Mouse (Mus musculus) midbrain, embryonic 14.5 days (tissue): ENCODE measurements around the gene Itga3. TPM values are rescaled to one million over a fixed set of nuclear protein-coding genes. Genes with fewer than 3 reads are reported as not detected.
A peak's percentile ranks its signal among the peaks of the same experiment; 100 is the strongest.
"Not testable (repeated sequence)": the region's sequence is repeated elsewhere in the genome, so short reads cannot be mapped to it uniquely, and the experiment has no call there.

Experiments
- ATAC-seq: fragments of 200-750 bp; cut with Nextera tagmentation; 2 replicates; pipeline ENCODE4 v1.8.0; 2017; ENCODE audit warnings: moderate number of reproducible peaks, moderate library complexity; ENCODE audit not compliant: low FRiP score, low TSS enrichment
- DNase-seq: peaks from one replicate; pipeline ENCODE4 v3.0.0-alpha.2; 2015
- H3K27ac ChIP-seq: fragments of 300-500 bp; sonication (generic); replicated peaks from 2 replicates; pipeline ENCODE4 v1.5.1; 2014; ENCODE audit warnings: mild to moderate bottlenecking, low read depth, low read length, moderate library complexity
- H3K27me3 ChIP-seq: fragments of 300-500 bp; sonication (generic); 2 replicates; pipeline ENCODE4 v1.6.1; 2014; ENCODE audit warnings: low read length, control low read depth, mixed read lengths; ENCODE audit not compliant: control insufficient read depth, insufficient read depth
- H3K36me3 ChIP-seq: fragments of 300-500 bp; sonication (generic); 2 replicates; pipeline ENCODE4 v1.6.1; 2014; ENCODE audit warnings: low read length, control low read depth; ENCODE audit not compliant: control insufficient read depth, insufficient read depth
- H3K4me1 ChIP-seq: fragments of 300-500 bp; sonication (generic); 2 replicates; pipeline ENCODE4 v1.6.1; 2014; ENCODE audit warnings: mild to moderate bottlenecking, antibody characterized with exemption, low read length, control low read depth; ENCODE audit not compliant: control insufficient read depth, insufficient read depth
- H3K4me2 ChIP-seq: fragments of 300-500 bp; sonication (generic); 2 replicates; pipeline ENCODE4 v1.6.1; 2014; ENCODE audit warnings: mild to moderate bottlenecking, low read length, moderate library complexity
- H3K4me3 ChIP-seq: fragments of 300-500 bp; sonication (generic); replicated peaks from 2 replicates; pipeline ENCODE4 v1.5.1; 2014; ENCODE audit warnings: low read depth, low read length
- H3K9ac ChIP-seq: fragments of 300-500 bp; sonication (generic); replicated peaks from 2 replicates; pipeline ENCODE4 v1.6.1; 2014; ENCODE audit warnings: mild to moderate bottlenecking, low read length, moderate library complexity
- H3K9me3 ChIP-seq: fragments of 300-500 bp; sonication (generic); 2 replicates; pipeline ENCODE4 v1.6.1; 2016; ENCODE audit warnings: low read length, control low read depth, mixed read lengths; ENCODE audit not compliant: control insufficient read depth
- WGBS: fragments of 180-500 bp; shearing (Covaris S2); extraction: QIAGEN DNeasy Blood & Tissue Kit; methylation state at CpG from one replicate; pipeline ENCODE4 v1.1.7; 2014; 5-methylcytosine and 5-hydroxymethylcytosine counted together
- polyA plus RNA-seq: library from polyadenylated mRNA; unstranded; fragments of >200 nt; fragmentation: Nextera tagmentation; extraction: Ambion mirVana; gene quantifications from 2 replicates; pipeline ENCODE4 v1.2.1, GENCODE M21; 2014

Itga3 gene
- polyA plus RNA-seq, 1 experiment from 2014 or later: 11.7 TPM

DNA sequence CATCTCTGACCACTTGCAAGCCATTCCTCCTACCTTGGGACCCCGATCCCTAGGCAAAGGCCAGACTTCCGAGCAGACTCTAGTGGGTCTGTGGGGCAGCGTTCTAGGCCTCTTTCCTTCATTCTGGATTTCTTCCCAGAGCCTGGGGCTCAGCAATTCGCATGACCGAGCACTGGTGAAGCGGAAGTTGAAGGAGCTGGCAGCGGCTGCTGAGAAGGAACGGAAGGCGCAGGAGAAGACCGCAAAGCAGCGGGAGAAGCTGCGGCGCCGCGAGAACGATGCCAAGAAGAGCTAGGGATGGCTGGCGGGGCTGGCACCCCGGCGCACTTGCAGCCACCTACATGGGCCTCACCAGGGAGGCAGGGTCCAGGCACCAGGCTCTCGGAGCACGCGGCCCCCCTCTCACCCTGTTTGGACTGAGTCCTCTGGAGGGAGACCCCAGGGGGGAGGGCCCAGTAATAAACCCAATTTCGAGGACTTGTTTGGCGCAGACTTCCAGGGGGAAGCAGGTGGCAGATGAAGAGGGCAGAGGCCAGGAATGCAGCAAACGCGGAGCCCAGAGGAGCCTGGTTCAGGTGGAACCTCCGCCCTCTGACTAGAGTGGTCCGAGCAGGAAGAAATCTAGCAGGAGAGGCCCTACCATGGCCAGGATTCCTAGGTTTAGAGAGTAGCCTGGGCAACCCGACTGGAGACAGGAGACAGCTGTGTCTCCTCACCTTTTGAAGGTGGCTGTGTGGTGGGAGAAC is 52.0 kb downstream of the Itga3 start:
- ATAC-seq (no peak), DNase-seq (no peak)
- no peaks in the 10 kb centered on the region for H3K27me3 ChIP-seq
- WGBS: 76% methylated on average over 29 of the region's 29 CpGs
- H3K9me3 ChIP-seq: no peaks in the 10 kb centered on the region
- no peak overlapping the region for H3K27ac ChIP-seq
- no peak overlapping the region for H3K9ac ChIP-seq
- no peak overlapping the region for H3K4me2 ChIP-seq
- no peak overlapping the region for H3K4me3 ChIP-seq
- peaks cover 67% of the 10 kb centered on the region for H3K36me3 ChIP-seq
- H3K4me1 ChIP-seq: 0 out of 2 replicates have a peak, but pooled peaks cover 3% of the 10 kb centered on the region

DNA sequence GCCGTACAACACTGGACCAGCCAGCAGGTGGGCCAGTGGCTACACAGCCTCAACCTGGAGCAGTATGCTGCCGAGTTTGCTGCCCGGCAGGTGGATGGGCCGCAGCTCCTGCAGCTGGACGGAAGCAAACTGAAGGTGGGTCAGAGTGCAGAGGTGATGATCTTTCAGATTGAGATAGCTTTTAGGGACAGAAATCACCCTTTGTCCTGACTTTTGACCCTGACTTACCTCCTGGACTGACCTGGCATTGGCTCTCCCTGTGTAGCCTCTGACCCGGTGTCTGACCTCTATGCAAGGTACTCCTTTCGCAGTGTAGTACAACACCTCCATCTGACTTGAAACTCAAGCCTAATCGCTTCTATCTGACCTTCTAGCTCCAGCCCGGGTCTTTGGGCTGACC is 53.1 kb downstream of the Itga3 start:
- 0 out of 2 replicates have a peak, but pooled peaks cover 3% of the 10 kb centered on the region for H3K4me1 ChIP-seq

DNA sequence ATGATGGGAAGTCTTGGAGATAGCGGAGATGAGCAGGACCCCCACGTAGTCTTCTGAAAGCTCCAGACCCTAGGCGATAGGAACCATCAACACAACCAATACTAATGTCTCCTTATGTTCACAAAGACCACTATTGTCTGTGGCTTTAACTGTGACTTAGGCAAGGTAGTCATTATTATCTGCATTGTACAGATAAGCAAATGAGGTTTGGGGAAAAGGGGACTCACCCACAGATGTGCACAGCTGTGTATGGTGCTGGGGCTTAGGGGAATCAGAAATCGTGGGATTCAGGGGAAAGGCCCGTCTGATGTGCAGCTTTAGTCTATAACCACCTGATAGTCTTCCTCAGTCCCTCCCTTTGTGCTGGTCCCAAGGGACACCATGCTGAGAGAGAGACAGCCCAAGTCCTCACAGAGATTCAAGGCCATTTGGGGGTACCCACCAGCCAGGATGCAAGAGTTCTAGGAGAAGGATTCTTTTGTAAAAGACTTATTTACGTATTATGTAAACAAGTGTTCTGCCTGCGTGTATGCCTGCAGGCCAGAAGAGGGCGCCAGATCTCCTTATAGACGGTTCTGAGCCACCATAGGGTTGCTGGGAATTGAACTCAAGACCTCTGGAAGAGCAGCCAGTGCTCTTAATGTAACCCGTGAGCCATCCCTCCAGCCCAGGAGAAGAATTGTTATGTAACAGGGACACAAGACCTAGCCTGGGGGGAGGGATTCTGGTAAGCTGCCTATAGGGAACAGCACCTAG is 54.2 kb downstream of the Itga3 start:
- H3K4me3 ChIP-seq: no peak overlapping the region
- H3K27ac ChIP-seq: no peak overlapping the region
- no peaks in the 10 kb centered on the region for H3K4me1 ChIP-seq
- ATAC-seq: no peak
- H3K27me3 ChIP-seq: no peaks in the 10 kb centered on the region
- DNase-seq: no peak
- no peak overlapping the region for H3K4me2 ChIP-seq
- 82% methylated on average over 10 of the region's 10 CpGs for WGBS
- peaks cover 84% of the 10 kb centered on the region for H3K36me3 ChIP-seq
- H3K9me3 ChIP-seq: no peaks in the 10 kb centered on the region
- no peak overlapping the region for H3K9ac ChIP-seq

More for the DNA sequence above, 53.1 kb downstream of the Itga3 start:
- H3K27me3 ChIP-seq: no peaks in the 10 kb centered on the region
- H3K9me3 ChIP-seq: no peaks in the 10 kb centered on the region
- H3K4me3 ChIP-seq: no peak overlapping the region
- H3K27ac ChIP-seq: no peak overlapping the region
- DNase-seq (no peak), ATAC-seq (no peak)
- peaks cover 78% of the 10 kb centered on the region for H3K36me3 ChIP-seq
- H3K9ac ChIP-seq: no peak overlapping the region
- 98% methylated on average over 9 of the region's 9 CpGs for WGBS
- H3K4me2 ChIP-seq: no peak overlapping the region

DNA sequence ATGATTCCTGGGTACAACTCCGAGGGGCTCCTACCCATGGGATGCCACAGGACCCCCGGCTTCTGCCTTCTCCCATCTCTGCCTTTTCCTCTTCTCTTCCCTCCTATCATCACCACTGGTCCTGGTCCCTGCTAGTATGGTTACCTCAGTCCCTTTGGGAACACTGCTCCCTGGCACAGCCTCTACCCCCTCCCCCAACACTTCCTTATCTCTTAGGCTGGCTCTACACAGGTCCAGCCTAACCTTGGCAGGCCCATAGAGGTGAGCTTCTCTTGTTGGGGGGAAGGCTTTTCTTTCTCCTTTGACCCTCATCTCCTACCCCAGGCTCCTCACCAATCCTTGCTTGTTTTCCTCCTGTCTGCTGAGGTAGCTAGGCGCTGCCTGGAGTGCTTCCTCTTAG is 61.1 kb downstream of the Itga3 start:
- H3K36me3 ChIP-seq: peaks cover 62% of the 10 kb centered on the region
- peaks cover 37% of the 10 kb centered on the region for H3K4me1 ChIP-seq
- H3K4me2 ChIP-seq: no peak overlapping the region
- WGBS: 77% methylated on average over 3 of the region's 3 CpGs
- no peak overlapping the region for H3K4me3 ChIP-seq
- ATAC-seq (no peak), DNase-seq (no peak)
- H3K27ac ChIP-seq: no peak overlapping the region
- H3K27me3 ChIP-seq: no peaks in the 10 kb centered on the region
- no peaks in the 10 kb centered on the region for H3K9me3 ChIP-seq
- H3K9ac ChIP-seq: no peak overlapping the region

DNA sequence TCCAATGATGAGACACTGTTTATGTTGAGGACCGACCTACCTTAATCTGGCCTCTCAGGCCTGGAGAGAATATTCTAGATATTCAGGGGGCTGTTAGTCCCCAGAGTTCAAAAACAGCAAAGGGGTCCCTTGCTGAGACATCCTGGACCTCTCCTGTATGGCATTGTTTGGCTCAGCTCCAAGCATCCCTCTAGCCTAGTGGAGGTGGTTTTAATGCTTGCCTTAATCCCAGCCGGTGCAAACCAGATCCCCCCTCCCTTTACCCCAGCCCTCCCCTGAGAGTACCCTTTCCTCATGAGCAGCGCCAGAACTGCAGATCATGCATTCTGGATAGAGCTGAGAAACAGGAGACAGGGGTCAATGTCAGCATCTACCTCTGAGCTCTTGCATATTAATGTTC is 64.1 kb downstream of the Itga3 start:
- DNase-seq (peak; percentile 72), ATAC-seq (no peak)
- H3K9me3 ChIP-seq: no peaks in the 10 kb centered on the region
- H3K27ac ChIP-seq: peak overlapping the region; percentile 47; the same call in 1 of the 2 replicates
- peaks cover 36% of the 10 kb centered on the region for H3K36me3 ChIP-seq
- H3K4me1 ChIP-seq: peaks cover 52% of the 10 kb centered on the region
- H3K4me3 ChIP-seq: peak overlapping the region; percentile 97
- peak overlapping the region; percentile 99; the same call in 1 of the 2 replicates for H3K9ac ChIP-seq
- 24% methylated on average over 3 of the region's 3 CpGs for WGBS
- H3K4me2 ChIP-seq: peak overlapping the region; percentile 77
- H3K27me3 ChIP-seq: no peaks in the 10 kb centered on the region

DNA sequence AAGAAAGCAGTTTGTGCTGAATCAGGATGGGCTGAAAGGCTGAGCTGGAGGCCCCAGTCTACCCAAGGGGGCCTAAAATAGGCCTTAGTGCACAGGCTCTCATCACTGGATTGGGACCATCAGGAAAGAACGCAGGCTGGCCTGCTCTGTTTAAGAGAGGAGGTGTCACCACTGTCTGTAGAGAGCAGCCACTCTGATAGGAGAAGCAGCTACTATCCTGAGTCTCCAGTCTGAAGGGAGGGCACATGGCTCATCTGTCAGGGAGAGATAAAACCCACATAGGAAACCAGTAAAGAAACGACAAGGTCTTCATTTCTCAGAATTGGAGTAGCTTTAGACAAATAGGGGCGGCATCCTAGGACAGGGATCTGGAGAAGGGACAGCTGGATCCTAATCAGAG is 64.5 kb downstream of the Itga3 start:
- DNase-seq (no peak), ATAC-seq (no peak)
- peaks cover 32% of the 10 kb centered on the region for H3K36me3 ChIP-seq
- 48% methylated on average over 3 of the region's 3 CpGs for WGBS
- H3K9me3 ChIP-seq: no peaks in the 10 kb centered on the region
- peak overlapping the region; percentile 99; the same call in 1 of the 2 replicates for H3K9ac ChIP-seq
- H3K27me3 ChIP-seq: no peaks in the 10 kb centered on the region
- peak overlapping the region; percentile 47 for H3K27ac ChIP-seq
- H3K4me2 ChIP-seq: peak overlapping the region; percentile 77
- H3K4me1 ChIP-seq: peaks cover 53% of the 10 kb centered on the region
- peak overlapping the region; percentile 97 for H3K4me3 ChIP-seq

DNA sequence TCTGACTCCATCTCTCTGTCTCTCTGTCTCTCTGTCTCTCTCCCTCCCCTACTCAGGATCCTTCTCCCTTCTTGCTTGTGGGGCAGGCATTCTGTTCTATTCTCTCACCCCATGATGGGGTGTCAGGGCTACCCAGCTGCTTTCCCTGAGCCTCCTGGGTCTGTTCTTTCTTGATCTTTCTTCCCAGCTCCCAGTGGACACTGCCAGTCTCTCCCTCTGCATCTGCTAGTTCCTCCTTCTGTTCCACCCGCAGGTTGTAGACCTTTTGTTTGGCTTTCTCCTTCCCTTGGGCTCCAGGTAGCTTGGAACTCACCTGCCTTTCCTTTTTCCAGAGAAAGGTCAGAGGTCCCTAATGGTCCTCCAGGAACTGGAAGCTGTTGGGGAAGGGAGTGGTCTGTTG is 65.2 kb downstream of the Itga3 start:
- peak overlapping the region; percentile 97 for H3K4me3 ChIP-seq
- peak overlapping the region; percentile 47 for H3K27ac ChIP-seq
- WGBS: 25% methylated on average over 1 of the region's 1 CpGs
- H3K27me3 ChIP-seq: no peaks in the 10 kb centered on the region
- peak overlapping the region; percentile 77 for H3K4me2 ChIP-seq
- DNase-seq: no peak
- H3K36me3 ChIP-seq: peaks cover 26% of the 10 kb centered on the region
- peaks cover 57% of the 10 kb centered on the region for H3K4me1 ChIP-seq
- H3K9ac ChIP-seq: peak overlapping the region; percentile 99
- no peak for ATAC-seq
- no peaks in the 10 kb centered on the region for H3K9me3 ChIP-seq

DNA sequence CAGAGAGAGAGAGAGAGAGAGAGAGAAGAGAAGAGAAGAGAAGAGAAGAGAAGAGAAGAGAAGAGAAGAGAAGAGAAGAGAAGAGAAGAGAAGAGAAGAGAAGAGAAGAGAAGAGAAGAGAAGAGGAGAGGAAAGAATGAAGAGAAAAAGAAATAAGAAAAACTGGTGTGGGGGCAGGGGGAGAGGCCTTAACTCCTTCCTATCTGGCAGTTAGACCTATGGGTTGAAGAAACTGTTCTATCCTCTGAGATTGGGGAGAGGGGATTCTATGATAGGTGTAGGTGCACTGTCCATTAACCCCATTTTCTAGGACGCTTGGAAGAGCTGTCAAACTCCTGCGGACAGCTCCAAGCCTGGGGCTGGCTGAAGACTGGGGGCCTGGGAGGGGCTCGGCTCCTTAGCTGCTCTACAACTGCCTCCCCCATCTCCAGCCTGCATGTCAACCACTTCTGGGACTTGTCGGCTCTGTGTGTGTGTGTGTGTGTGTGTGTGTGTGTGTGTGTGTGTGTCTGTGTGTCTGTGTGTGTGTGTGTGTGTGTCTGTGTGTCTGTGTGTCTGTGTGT is 65.7 kb downstream of the Itga3 start:
- H3K36me3 ChIP-seq: peaks cover 21% of the 10 kb centered on the region
- WGBS: 1% methylated on average over 4 of the region's 4 CpGs
- peaks cover 62% of the 10 kb centered on the region for H3K4me1 ChIP-seq
- not testable (repeated sequence) for DNase-seq, H3K9me3 ChIP-seq, H3K27me3 ChIP-seq, ATAC-seq
- H3K4me2 ChIP-seq: peak overlapping the region; percentile 77
- peak overlapping the region; percentile 97 for H3K4me3 ChIP-seq
- H3K9ac ChIP-seq: peak overlapping the region; percentile 99
- H3K27ac ChIP-seq: peak overlapping the region; percentile 99
